Mouse (Mus musculus) heart, embryonic 11.5 days (tissue): Measurements from ENCODE around the gene Dbndd2. TPM values are rescaled to one million over a fixed set of nuclear protein-coding genes. Genes with fewer than 3 reads are reported as not detected.

ENCODE experiments used
- ATAC-seq: fragments of 200-750 bp; cut with Nextera tagmentation; replicated peaks from 2 replicates; pipeline ENCODE4 v1.8.0; 2017; ENCODE audit warnings: moderate library complexity; ENCODE audit not compliant: insufficient number of reproducible peaks, low FRiP score, low TSS enrichment
- H3K27ac ChIP-seq: fragments of 300-500 bp; sonication (generic); 2 replicates; pipeline ENCODE4 v1.5.1; 2014; ENCODE audit warnings: mild to moderate bottlenecking, low read depth, low read length
- H3K27me3 ChIP-seq: fragments of 300-500 bp; sonication (generic); 2 replicates; pipeline ENCODE4 v1.6.1; 2014; ENCODE audit warnings: mild to moderate bottlenecking, low read length, mixed read lengths; ENCODE audit not compliant: control insufficient read depth, insufficient read depth
- H3K36me3 ChIP-seq: fragments of 300-500 bp; sonication (generic); 2 replicates; pipeline ENCODE4 v1.6.1; 2014; ENCODE audit warnings: mild to moderate bottlenecking, low read length, moderate library complexity, mixed read lengths; ENCODE audit not compliant: control insufficient read depth, insufficient read depth
- H3K4me1 ChIP-seq: fragments of 300-500 bp; sonication (generic); 2 replicates; pipeline ENCODE4 v1.6.1; 2014; ENCODE audit warnings: low read length; ENCODE audit not compliant: control insufficient read depth, insufficient read depth
- H3K4me2 ChIP-seq: fragments of 300-500 bp; sonication (generic); 2 replicates; pipeline ENCODE4 v1.6.1; 2014; ENCODE audit warnings: mild to moderate bottlenecking, moderate library complexity
- H3K4me3 ChIP-seq: fragments of 300-500 bp; sonication (generic); 2 replicates; pipeline ENCODE4 v1.5.1; 2014; ENCODE audit warnings: low read depth, low read length
- H3K9ac ChIP-seq: fragments of 300-500 bp; sonication (generic); 2 replicates; pipeline ENCODE4 v1.6.1; 2014; ENCODE audit warnings: mild to moderate bottlenecking, low read depth, low read length, moderate library complexity
- H3K9me3 ChIP-seq: fragments of 300-500 bp; sonication (generic); replicated peaks from 2 replicates; pipeline ENCODE4 v1.6.1; 2016; ENCODE audit warnings: low read length; ENCODE audit not compliant: control insufficient read depth
- WGBS: fragments of 180-500 bp; shearing (Covaris S2); extraction: QIAGEN DNeasy Blood & Tissue Kit; methylation state at CpG from one replicate; pipeline ENCODE4 v1.1.7; 2014; ENCODE audit not compliant: insufficient replicate concordance; 5-methylcytosine and 5-hydroxymethylcytosine counted together
- polyA plus RNA-seq: library from polyadenylated mRNA; unstranded; fragments of >200 nt; fragmentation: Nextera tagmentation; extraction: Ambion mirVana; gene quantifications from 2 replicates; pipeline ENCODE4 v1.2.1, GENCODE M21; 2014

The Dbndd2 gene
- 16.5 and 21.9 TPM in 2 replicates for polyA plus RNA-seq

DNA sequence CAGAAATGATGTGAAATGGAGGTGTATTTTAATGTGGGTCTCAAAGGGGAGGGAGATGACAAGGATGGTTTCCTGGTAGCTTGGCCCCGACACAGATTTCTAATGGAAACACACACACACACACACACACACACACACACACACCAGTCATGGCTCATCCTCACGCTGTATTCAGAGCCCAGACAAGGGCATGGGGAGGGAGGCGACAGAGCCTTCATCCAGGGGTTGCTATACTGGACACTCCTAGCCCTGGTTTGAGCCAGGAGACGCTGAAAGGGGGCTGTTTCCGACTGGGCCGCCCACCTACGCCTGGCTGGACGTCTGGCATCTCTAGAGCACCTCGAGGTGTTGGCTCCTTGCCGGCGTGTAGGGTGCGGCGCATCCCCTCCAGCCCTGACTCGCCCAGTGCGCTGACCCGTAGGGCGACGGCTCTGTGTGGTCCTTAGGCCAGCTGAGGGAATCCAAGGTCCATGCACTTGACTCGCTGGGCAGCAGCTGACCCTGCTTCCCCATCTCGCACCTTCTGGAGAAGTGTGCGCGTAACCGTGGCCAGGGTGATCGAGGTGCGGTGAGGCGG is at the start of gene Dbndd2:
Gene Dbndd2, plus strand, starts transcription at position 426 of the 577 bp plus-strand sequence.
- Histone ChIP-seq H3K27ac (peak within 1 kb of the TSS; percentile 31), H3K9ac (peak within 1 kb of the TSS; percentile 81), H3K4me3 (peak within 1 kb of the TSS; percentile 86), H3K36me3 (no peaks in the 10 kb centered on the region), H3K4me1 (peaks cover 11% of the 10 kb centered on the region; the same call in 1 of the 2 replicates), H3K9me3 (no peaks in the 10 kb centered on the region), H3K27me3 (peaks cover 13% of the 10 kb centered on the region), H3K4me2 (peak within 1 kb of the TSS; percentile 98)
- 0 out of 2 replicates have a peak, but pooled peaks have one; percentile 33 for ATAC-seq
- 1% methylated on average over 26 of the region's 26 CpGs for WGBS

DNA sequence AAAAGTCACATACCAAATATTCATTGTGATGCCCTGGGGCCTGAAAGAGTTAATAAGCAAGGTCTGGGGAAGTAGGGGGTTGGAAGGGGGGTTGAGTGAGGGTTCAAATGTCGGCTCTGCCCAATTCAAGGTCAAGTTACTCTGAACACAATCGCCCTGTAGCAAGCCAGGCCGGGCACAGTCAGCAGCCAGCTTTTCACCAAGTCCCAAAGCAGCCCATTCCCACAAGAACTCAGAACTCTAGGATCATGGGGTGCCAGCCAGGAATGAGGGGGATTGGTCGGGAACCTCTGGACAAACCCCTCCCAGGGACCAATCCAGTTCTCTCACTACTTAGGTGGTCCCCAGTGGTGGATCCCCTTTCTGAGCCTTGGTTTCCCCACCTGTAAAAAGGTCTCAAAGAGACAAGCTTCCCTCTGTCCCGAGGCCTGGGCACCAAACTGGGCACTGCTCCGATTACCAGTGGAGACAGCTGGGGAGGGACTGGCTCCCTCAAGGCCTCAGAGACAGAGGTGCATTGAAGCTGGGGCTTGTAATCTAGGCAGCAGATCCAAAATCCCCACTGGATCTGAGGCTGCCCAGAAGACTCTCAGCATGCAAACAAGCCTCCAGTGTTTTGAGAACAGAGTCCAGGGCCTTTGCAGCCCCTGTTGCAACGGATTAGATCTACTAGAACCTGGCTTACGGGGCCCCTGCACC is 49.5 kb upstream of the Dbndd2 start:
- Histone ChIP-seq H3K9ac (peak overlapping the region; percentile 46), H3K4me3 (no peak overlapping the region), H3K9me3 (no peaks in the 10 kb centered on the region), H3K27ac (peak overlapping the region; percentile 35; the same call in 1 of the 2 replicates), H3K4me2 (peak overlapping the region; percentile 27), H3K4me1 (peaks cover 58% of the 10 kb centered on the region), H3K36me3 (no peaks in the 10 kb centered on the region), H3K27me3 (no peaks in the 10 kb centered on the region)
- ATAC-seq: no peak
- 25% methylated on average over 8 of the region's 8 CpGs for WGBS

DNA sequence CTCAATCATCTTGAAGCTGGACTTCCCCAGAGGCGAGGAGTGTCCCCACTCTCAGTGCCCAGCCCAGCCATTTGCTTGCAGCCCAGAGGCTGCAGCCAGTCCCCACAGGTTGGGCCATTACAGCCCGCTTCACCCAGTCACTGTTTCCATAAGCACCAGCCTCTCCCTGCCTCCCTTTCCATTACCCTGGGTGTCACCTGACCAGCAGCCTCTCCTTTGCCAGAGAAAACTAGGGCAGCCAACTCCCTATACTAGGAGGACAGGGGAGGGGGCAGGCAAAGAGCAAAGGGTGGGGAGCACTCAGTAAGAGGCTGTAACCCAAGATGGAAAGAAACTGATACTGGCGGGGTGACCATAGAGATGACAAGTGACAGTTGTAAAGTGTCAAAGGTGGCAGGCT is 48.9 kb upstream of the Dbndd2 start:
- Histone ChIP-seq H3K27me3 (no peaks in the 10 kb centered on the region), H3K9ac (peak overlapping the region; percentile 46; the same call in 1 of the 2 replicates), H3K36me3 (no peaks in the 10 kb centered on the region), H3K4me3 (no peak overlapping the region), H3K9me3 (no peaks in the 10 kb centered on the region), H3K27ac (0 out of 2 replicates have a peak overlapping the region, but pooled peaks have one; percentile 35), H3K4me1 (peaks cover 61% of the 10 kb centered on the region), H3K4me2 (no peak overlapping the region)
- 53% methylated on average over 3 of the region's 3 CpGs for WGBS
- no peak for ATAC-seq

DNA sequence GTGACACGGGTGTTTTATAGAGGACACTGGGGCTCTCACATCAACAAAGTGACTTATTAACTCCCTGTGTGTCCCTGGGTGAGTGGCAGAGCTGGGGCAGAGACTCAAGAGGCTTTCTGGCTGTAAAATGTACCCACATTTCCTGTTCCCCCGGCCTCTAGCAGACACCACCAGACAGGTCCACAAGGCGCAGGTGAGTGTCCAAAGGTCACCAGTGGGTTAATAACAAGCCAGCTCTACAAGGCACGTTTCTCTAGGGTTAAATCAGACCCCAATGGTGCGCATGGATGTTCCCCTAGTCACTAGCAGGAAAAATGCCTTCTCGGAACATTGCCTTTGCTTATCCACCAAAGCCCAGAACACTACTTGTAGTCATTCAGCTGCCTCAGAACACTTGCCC is 48.2 kb upstream of the Dbndd2 start:
- Histone ChIP-seq H3K27me3 (no peaks in the 10 kb centered on the region), H3K4me2 (no peak overlapping the region), H3K27ac (no peak overlapping the region), H3K4me3 (no peak overlapping the region), H3K4me1 (peaks cover 61% of the 10 kb centered on the region), H3K9ac (no peak overlapping the region), H3K9me3 (no peaks in the 10 kb centered on the region), H3K36me3 (no peaks in the 10 kb centered on the region)
- no peak for ATAC-seq
- 71% methylated on average over 6 of the region's 6 CpGs for WGBS

DNA sequence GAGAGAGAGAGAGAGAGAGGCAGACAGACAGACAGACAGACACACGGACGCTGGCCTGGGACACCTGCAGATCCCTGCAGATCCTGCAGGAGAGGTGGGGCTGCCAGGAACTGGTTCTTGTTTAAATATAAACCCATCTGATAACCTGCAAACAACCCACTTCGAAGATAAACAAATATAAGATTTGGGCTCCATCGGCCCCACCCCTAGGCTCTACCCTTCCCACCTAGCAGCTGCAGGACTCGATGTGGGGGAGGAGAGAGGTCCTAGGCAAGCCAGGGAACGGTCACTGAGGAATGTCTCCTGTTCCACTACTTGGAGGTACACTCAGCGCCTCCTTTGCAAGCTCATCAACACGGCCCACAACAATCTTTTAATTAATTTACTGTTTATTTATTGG is 47.6 kb upstream of the Dbndd2 start:
- H3K27ac ChIP-seq: no peak overlapping the region
- peaks cover 56% of the 10 kb centered on the region for H3K4me1 ChIP-seq
- 44% methylated on average over 8 of the region's 8 CpGs for WGBS
- no peak overlapping the region for H3K4me3 ChIP-seq
- ATAC-seq: no peak
- no peak overlapping the region for H3K9ac ChIP-seq
- no peak overlapping the region; the same call in 1 of the 2 replicates for H3K4me2 ChIP-seq
- H3K36me3 ChIP-seq: no peaks in the 10 kb centered on the region
- H3K9me3 ChIP-seq: no peaks in the 10 kb centered on the region
- H3K27me3 ChIP-seq: no peaks in the 10 kb centered on the region

DNA sequence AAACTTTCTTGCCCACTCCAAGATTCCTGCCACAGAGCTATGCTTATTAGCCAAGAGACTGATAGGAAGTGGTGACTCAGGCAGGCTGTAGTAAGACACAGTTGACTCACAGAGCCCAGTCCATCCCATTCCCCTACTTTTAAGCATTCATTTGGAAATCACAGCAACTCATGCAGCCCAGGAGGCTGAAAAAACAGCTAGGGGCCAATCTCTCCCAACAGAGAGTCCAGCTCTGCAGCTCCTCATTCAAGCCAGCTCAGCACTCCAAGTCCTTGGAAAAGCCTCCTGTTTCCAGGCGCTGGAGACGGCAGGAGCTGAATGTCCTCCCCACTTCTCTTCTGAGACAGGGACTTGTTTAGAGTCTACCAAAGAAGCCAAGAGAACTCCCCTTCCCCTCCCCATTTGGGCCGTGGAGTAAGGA is 46.9 kb upstream of the Dbndd2 start:
- no peak overlapping the region for H3K27ac ChIP-seq
- H3K4me2 ChIP-seq: 0 out of 2 replicates have a peak overlapping the region, but pooled peaks have one; percentile 2
- H3K27me3 ChIP-seq: no peaks in the 10 kb centered on the region
- no peaks in the 10 kb centered on the region for H3K36me3 ChIP-seq
- H3K9ac ChIP-seq: no peak overlapping the region
- no peak for ATAC-seq
- H3K4me3 ChIP-seq: no peak overlapping the region
- H3K9me3 ChIP-seq: no peaks in the 10 kb centered on the region
- peaks cover 52% of the 10 kb centered on the region for H3K4me1 ChIP-seq
- WGBS: 44% methylated on average over 3 of the region's 3 CpGs

DNA sequence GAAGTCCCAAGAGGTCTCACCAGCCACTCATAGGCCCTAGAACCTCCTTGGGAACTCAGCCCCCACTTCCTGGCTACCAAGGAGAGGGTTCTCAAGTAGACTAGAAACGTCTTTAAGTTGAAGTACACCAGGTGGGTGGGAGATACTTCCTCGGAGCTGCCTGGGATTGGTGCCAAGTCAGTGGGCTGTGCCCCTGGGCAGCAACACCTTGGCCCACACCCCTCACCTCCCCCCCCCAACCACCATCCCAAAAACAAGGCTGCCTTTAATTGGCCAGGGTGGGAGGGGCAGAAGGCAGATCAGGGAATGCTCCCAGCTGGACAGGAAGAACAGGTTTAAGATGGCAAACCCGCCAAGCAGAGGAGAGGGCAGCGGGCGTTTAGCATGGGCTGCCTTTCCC is 45.6 kb upstream of the Dbndd2 start:
- H3K4me1 ChIP-seq: peaks cover 48% of the 10 kb centered on the region
- H3K9ac ChIP-seq: no peak overlapping the region
- H3K9me3 ChIP-seq: no peaks in the 10 kb centered on the region
- H3K27me3 ChIP-seq: no peaks in the 10 kb centered on the region
- no peak overlapping the region for H3K4me2 ChIP-seq
- ATAC-seq: no peak
- no peak overlapping the region for H3K27ac ChIP-seq
- 65% methylated on average over 5 of the region's 5 CpGs for WGBS
- no peak overlapping the region for H3K4me3 ChIP-seq
- H3K36me3 ChIP-seq: no peaks in the 10 kb centered on the region

DNA sequence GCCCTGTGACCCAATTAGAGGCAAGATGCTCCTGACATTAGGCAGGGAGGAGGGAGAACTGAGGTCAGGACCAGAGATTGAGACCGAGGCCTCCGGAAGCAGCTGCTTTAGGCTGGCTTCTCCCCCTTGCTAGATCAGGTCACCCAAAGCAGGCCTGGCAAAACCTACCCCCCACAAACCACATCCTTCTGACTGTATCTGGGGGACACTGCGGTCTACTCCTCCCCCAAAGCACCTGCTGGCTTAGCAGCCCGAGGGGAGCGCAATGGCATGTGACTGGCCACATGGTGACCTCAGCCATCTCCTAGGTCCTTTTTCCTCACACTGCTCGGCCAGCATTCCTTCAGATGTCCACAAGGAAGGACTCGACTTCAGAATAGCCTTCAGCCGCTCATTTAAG is 44.8 kb upstream of the Dbndd2 start:
- 37% methylated on average over 8 of the region's 8 CpGs for WGBS

More for the DNA sequence above, 44.8 kb upstream of the Dbndd2 start:
- Histone ChIP-seq H3K4me1 (peaks cover 40% of the 10 kb centered on the region), H3K9ac (no peak overlapping the region), H3K36me3 (no peaks in the 10 kb centered on the region), H3K4me3 (peak overlapping the region; percentile 64), H3K9me3 (no peaks in the 10 kb centered on the region), H3K27ac (no peak overlapping the region), H3K4me2 (peak overlapping the region; percentile 88), H3K27me3 (no peaks in the 10 kb centered on the region)
- ATAC-seq: no peak
